Mouse (Mus musculus): ENCODE measurements around the gene Prr13. TPM values are rescaled to one million over a fixed set of nuclear protein-coding genes. Genes with fewer than 3 reads are reported as not detected.

Prr13 gene
- total RNA-seq, 2 experiments from 2014 or later, result 32.2 to 36.9 TPM

GRCm38 (mm10) chr15:102503924-102504782 is 45.3 kb downstream of the Prr13 start:
- no peak for DNase-seq (ENCODE audit: extremely low spot score in 1 of 2, low spot score in 1 of 2)

DNA sequence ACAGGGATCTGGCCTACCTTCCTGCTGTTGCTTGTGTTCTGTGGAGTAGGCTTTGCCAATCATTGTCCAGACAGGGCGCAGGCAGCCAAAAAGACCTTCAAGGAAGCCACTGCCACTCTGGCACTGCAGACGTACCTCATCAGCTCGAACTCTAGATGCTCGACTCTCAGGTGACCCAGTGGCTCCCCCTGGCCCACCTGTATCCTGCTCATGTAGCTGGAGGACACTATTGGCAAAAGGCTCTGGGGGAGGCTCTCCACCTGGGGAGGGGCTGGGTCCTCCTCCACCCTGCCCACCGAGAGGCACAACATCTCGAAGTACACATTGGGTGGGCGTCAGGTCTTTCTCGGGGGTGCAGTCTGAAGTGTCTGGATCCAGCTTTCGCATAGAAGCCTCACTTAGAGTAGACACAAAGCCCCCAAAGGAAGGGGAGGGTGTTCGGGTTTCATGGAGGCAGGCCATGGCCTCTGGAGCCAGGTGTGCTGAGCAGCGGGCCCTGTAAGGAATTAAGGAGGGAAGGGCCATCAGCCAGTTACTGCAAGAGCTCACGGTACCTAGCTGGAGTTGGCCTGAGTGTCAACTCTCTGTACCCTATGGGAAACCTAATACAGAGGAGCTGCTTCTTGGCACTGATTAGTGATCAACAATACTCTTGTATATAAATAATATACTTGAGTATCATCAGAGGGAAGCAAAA is 46.4 kb downstream of the Prr13 start:
- no peak for DNase-seq (ENCODE audit: extremely low spot score in 1 of 2, low spot score in 1 of 2)

DNA sequence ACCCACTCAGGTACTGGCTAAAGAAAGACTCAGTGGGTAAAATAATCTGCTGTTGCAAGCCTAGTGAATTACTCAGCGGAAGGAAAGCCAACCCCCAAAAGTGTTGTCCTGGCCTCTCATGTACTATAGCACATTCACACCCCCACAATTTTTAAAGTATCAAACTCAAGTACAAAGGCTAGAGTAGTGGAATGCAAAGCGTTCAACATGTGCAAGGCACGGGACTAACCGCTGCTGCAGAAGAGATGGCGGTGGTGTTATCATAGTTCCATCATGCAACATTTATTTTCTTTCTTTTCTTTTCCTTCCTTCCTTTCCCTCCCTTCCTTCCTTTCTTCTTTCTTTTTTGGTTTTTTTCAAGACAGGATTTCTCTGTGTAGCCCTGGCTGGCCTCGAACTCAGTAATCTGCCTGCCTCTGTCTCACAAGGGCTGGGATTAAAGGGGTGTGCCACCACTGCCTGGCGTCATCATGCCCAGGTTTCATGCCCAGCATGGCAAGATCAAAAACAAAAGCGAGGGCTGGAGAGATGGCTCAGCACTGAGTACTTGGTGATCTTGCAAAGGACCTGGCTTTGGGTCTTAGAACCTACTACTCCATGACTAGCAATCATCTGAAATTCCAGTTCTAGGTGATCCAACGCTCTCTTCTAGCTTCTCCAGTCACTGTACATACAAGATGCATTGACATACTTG is 47.1 kb downstream of the Prr13 start:
- no peak for DNase-seq (ENCODE audit: extremely low spot score in 1 of 2, low spot score in 1 of 2)

GRCm38 (mm10) chr15:102506464-102506830 is 47.6 kb downstream of the Prr13 start:
- no peak for DNase-seq (ENCODE audit: extremely low spot score in 1 of 2, low spot score in 1 of 2)

- DNase-seq (ENCODE audit: extremely low spot score in 1 of 2, low spot score in 1 of 2), result no peak
These were observed 48.0 kb downstream of the Prr13 start for GRCm38 (mm10) chr15:102506864-102507263.

DNA sequence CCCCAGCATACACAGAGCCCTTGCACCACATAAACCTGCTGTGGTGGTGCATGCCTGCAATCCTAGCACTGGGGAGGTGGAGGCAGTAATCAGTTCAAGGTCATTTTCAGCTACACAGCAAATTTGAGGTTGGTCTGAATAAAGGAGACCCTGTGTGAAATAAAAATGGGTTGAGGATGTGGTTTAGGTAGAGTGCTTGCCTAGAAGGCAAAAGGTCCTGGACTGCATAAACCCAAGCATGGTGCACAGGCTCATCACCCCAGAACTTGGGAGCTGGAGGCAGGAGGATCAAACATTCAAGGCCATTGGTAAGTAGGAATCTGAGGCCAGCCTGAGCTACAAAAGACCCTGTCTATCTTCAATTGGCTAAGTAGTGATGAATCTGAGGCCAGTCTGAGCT is 48.7 kb downstream of the Prr13 start:
- DNase-seq (ENCODE audit: extremely low spot score in 1 of 2, low spot score in 1 of 2), result peak in 1 of 2 experiments; percentile 4

DNA sequence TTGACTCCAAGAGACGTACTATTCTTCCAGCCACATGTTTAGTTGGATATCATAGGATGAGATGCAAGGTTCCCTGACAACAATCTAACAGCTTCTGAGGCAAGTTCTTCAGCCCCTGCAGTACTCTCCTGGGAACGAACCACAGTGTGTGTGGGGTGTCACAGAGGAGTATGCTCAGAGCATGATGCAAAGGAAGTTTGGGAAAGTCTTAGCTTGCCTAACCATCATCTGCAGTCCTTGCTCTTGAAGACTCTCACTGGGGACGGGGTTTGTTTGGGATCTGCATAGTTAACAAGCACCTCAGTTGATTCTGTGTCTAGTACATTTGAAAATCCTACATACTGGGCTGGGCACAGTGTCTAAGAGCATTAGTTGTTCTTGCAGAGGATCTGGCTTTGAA is 49.5 kb downstream of the Prr13 start:
- DNase-seq (ENCODE audit: extremely low spot score in 1 of 2, low spot score in 1 of 2), result peak in 1 of 2 experiments; percentile 4

- DNase-seq (ENCODE audit: extremely low spot score in 1 of 2, low spot score in 1 of 2), result no peak
These were observed 51.3 kb downstream of the Prr13 start for GRCm38 (mm10) chr15:102510110-102510509.

- DNase-seq (ENCODE audit: extremely low spot score in 1 of 2, low spot score in 1 of 2), result peak; percentile 73 to 74
These were observed 51.9 kb downstream of the Prr13 start for GRCm38 (mm10) chr15:102510590-102511284.

GRCm38 (mm10) chr15:102511285-102511833 is 52.5 kb downstream of the Prr13 start:
- DNase-seq (ENCODE audit: extremely low spot score in 1 of 2, low spot score in 1 of 2), result no peak

GRCm38 (mm10) chr15:102512010-102512409 is 53.2 kb downstream of the Prr13 start:
- DNase-seq (ENCODE audit: extremely low spot score in 1 of 2, low spot score in 1 of 2), result no peak

Other genes starting within 250 kb of the Prr13 start
- gene Itgb7, start 227.1 kb upstream of the Prr13 start, total RNA-seq (2021), result 1 to 10 TPM; 2.0 to 2.3 TPM
- 10 to 100 TPM; 13.1 to 13.6 TPM for gene Rarg, start 201.5 kb upstream of the Prr13 start, total RNA-seq (2021)
- gene Gm9918, start 188.5 kb upstream of the Prr13 start, total RNA-seq (2021), result not detected
- gene Mfsd5, start 179.6 kb upstream of the Prr13 start, total RNA-seq (2021), result 10 to 100 TPM; 39.0 to 39.6 TPM
- gene Espl1, start 162.8 kb upstream of the Prr13 start, total RNA-seq (2021), result 1 to 10 TPM; 2.9 to 3.5 TPM
- gene Pfdn5, start 132.9 kb upstream of the Prr13 start, total RNA-seq (2021), result 100 to 1,000 TPM; 386 to 396 TPM
- gene Myg1, start 127.3 kb upstream of the Prr13 start, total RNA-seq (2021), result 10 to 100 TPM; 63.0 to 66.1 TPM
- 10 to 100 TPM; 19.6 to 23.1 TPM for gene Aaas, start 108.3 kb upstream of the Prr13 start, total RNA-seq (2021)
- gene Sp7, start 91.8 kb upstream of the Prr13 start, total RNA-seq (2021), result under 1 TPM; 0.86 to 0.99 TPM
- 10 to 100 TPM; 22.5 to 24.2 TPM for gene Sp1, start 52.9 kb upstream of the Prr13 start, total RNA-seq (2021)
- under 1 TPM; 0.80 to 0.91 TPM for gene Amhr2, start 13.7 kb upstream of the Prr13 start, total RNA-seq (2021)
- gene Pcbp2, start 11.5 kb downstream of the Prr13 start, total RNA-seq (2021), result 100 to 1,000 TPM; 449 to 472 TPM
- not detected for gene Gm10337, start 44.7 kb downstream of the Prr13 start, total RNA-seq (2021)
- gene Map3k12, start 58.0 kb downstream of the Prr13 start, total RNA-seq (2021), result 100 to 1,000 TPM in 1 of 2 experiments, 10 to 100 TPM in 1; 94.0 to 102 TPM
- gene Tarbp2, start 59.2 kb downstream of the Prr13 start, total RNA-seq (2021), result 10 to 100 TPM; 32.8 to 40.4 TPM
- gene Npff, start 65.9 kb downstream of the Prr13 start, total RNA-seq (2021), result 1 to 10 TPM; 2.1 to 3.0 TPM
- 1 to 10 TPM; 1.5 to 3.6 TPM for gene Gm28047, start 166.0 kb downstream of the Prr13 start, total RNA-seq (2021)
- gene Atf7, start 166.4 kb downstream of the Prr13 start, total RNA-seq (2021), result 10 to 100 TPM; 34.2 to 50.8 TPM
- 10 to 100 TPM; 11.4 to 13.4 TPM for gene Atp5g2, start 213.3 kb downstream of the Prr13 start, total RNA-seq (2021)

All from layer of hippocampus, postnatal 25 days (tissue).